Comparison of ENCODE assay signal across 12 mouse cellular contexts in genomic region chr5:115408110-115408509, GRCm38 (mm10). TPM values are rescaled to one million over a fixed set of nuclear protein-coding genes. Genes with fewer than 3 reads are reported as not detected.
DNase-seq lines count a peak whose midpoint lies in the region; ATAC-seq and TF ChIP-seq lines count a peak whose summit lies in the region.
"Had no signal": no experiment of that assay in that cellular context is flagged by ENCODE, and none has a peak within 500 bp of the region (broad histone marks: within the 10 kb centered on the region; RNA-seq: fewer than 3 reads in every experiment).

No protein-coding gene starts in this region.

- ATAC-seq in hindbrain, embryonic 11.5 days (ENCODE audit: low FRiP score), result peak; percentile 59; the same call in 1 of the 2 replicates
- no peak for ATAC-seq in hindbrain, embryonic 14.5 days (ENCODE audit: low FRiP score)
- no peak for ATAC-seq in heart, embryonic 13.5 days (ENCODE audit: extremely low read depth, insufficient number of reproducible peaks, low FRiP score, low TSS enrichment)

- no peaks in the 10 kb centered on the region for H3K36me3 ChIP-seq in hindbrain, embryonic 11.5 days (ENCODE audit: control insufficient read depth, insufficient read depth, low read length)
- H3K36me3 ChIP-seq in hindbrain, embryonic 14.5 days (replicated peaks; ENCODE audit: control insufficient read depth, insufficient read depth), result no peaks in the 10 kb centered on the region
- no peaks in the 10 kb centered on the region for H3K36me3 ChIP-seq in heart, embryonic 13.5 days
- H3K36me3 ChIP-seq: G1E had no signal

- no peak overlapping the region for H3K4me3 ChIP-seq in hindbrain, embryonic 11.5 days (ENCODE audit: low read depth, low read length)
- H3K4me3 ChIP-seq in hindbrain, embryonic 14.5 days (replicated peaks; ENCODE audit: low read length), result no peak overlapping the region
- H3K4me3 ChIP-seq in heart, embryonic 13.5 days, result peak overlapping the region; percentile 23; the same call in 1 of the 2 replicates
- H3K4me3 ChIP-seq in left cerebral cortex, adult 2 months, result no peak overlapping the region

- H3K4me2 ChIP-seq in hindbrain, embryonic 11.5 days (replicated peaks; ENCODE audit: low read depth, low read length), result no peak overlapping the region
- no peak overlapping the region; the same call in 1 of the 2 replicates for H3K4me2 ChIP-seq in hindbrain, embryonic 14.5 days (replicated peaks)
- peak overlapping the region; percentile 52 for H3K4me2 ChIP-seq in heart, embryonic 13.5 days

- TF ChIP-seq CTCF in left cerebral cortex, adult 2 months (IDR thresholded peaks at IDR 0.05), result no peak

- intact Hi-C loops in left cerebral cortex, adult 2 months (cut with DNase I), result no loop called here

- no peaks in the 10 kb centered on the region for H3K27me3 ChIP-seq in hindbrain, embryonic 11.5 days (ENCODE audit: control insufficient read depth, insufficient read depth, low read length)
- H3K27me3 ChIP-seq in hindbrain, embryonic 14.5 days (ENCODE audit: control insufficient read depth, insufficient read depth, low read length), result no peaks in the 10 kb centered on the region
- H3K27me3 ChIP-seq in heart, embryonic 13.5 days (replicated peaks), result peaks cover 19% of the 10 kb centered on the region

- no peak overlapping the region for H3K9ac ChIP-seq in hindbrain, embryonic 11.5 days (ENCODE audit: low read depth, low read length)
- no peak overlapping the region for H3K9ac ChIP-seq in hindbrain, embryonic 14.5 days
- H3K9ac ChIP-seq in heart, embryonic 13.5 days, result no peak overlapping the region

- no peaks in the 10 kb centered on the region for H3K9me3 ChIP-seq in hindbrain, embryonic 11.5 days (ENCODE audit: control insufficient read depth, low read length)
- no peaks in the 10 kb centered on the region for H3K9me3 ChIP-seq in hindbrain, embryonic 14.5 days (ENCODE audit: control insufficient read depth, low read length)
- no peaks in the 10 kb centered on the region for H3K9me3 ChIP-seq in heart, embryonic 13.5 days
- H3K9me3 ChIP-seq: G1E had no signal

- 31% methylated on average over 9 of the region's 9 CpGs for WGBS in hindbrain, embryonic 11.5 days
- WGBS in hindbrain, embryonic 14.5 days, result 32% methylated on average over 9 of the region's 9 CpGs
- 19% methylated on average over 9 of the region's 9 CpGs for WGBS in heart, embryonic 13.5 days

- 0 out of 2 replicates have a peak overlapping the region, but pooled peaks have one; percentile 36 for H3K27ac ChIP-seq in hindbrain, embryonic 11.5 days (ENCODE audit: low read depth, low read length)
- no peak overlapping the region for H3K27ac ChIP-seq in hindbrain, embryonic 14.5 days
- no peak overlapping the region for H3K27ac ChIP-seq in heart, embryonic 13.5 days (replicated peaks)
- no peak overlapping the region for H3K27ac ChIP-seq in left cerebral cortex, adult 2 months
- H3K27ac ChIP-seq: macrophage had no signal

- DNase-seq in hindbrain, embryonic 11.5 days (ENCODE audit: low spot score), result peak; percentile 63
- DNase-seq in hindbrain, embryonic 14.5 days (ENCODE audit: low spot score), result no peak
- DNase-seq in adrenal gland, postnatal 25 days, result peak; percentile 19
- DNase-seq in lung, postnatal 10 days, result peak; percentile 59
- DNase-seq in thymus, postnatal 36 days, result no peak
- DNase-seq in left cerebral cortex, adult 2 months (ENCODE audit: extremely low spot score in 1 of 2, low spot score in 2 of 2), result no peak
- no peak for DNase-seq in frontal cortex, postnatal 14 days (ENCODE audit: low spot score in 2 of 2)
- DNase-seq: cerebellum, adult 9-10 months had no signal

- peaks cover 13% of the 10 kb centered on the region; the same call in 1 of the 2 replicates for H3K4me1 ChIP-seq in hindbrain, embryonic 11.5 days (replicated peaks; ENCODE audit: control insufficient read depth, insufficient read depth, low read length)
- H3K4me1 ChIP-seq in hindbrain, embryonic 14.5 days (replicated peaks; ENCODE audit: control insufficient read depth, insufficient read depth, low read length), result peaks cover 20% of the 10 kb centered on the region
- peaks cover 17% of the 10 kb centered on the region for H3K4me1 ChIP-seq in heart, embryonic 13.5 days

RNA-seq across cellular contexts. Expression of gene Msi1, which starts 21.3 kb away (rescaled TPM):
- polyA plus RNA-seq in hindbrain, embryonic 11.5 days (2014; fragmentation: Nextera tagmentation; extraction: Ambion mirVana), result 136 and 141 TPM in 2 replicates
- polyA plus RNA-seq in hindbrain, embryonic 14.5 days (2014; fragmentation: Nextera tagmentation; extraction: Ambion mirVana), result 59.6 and 60.2 TPM in 2 replicates
- total RNA-seq in adrenal gland, postnatal 25 days (2021), result 15.3 and 20.8 TPM in 2 replicates
- polyA plus RNA-seq in heart, embryonic 13.5 days (2015; fragmentation: Nextera tagmentation; extraction: Ambion mirVana), result 3.7 and 4.1 TPM in 2 replicates
- total RNA-seq in left cerebral cortex, adult 2 months (2021), result 10 to 100 TPM; 46.1 to 51.8 TPM
- total RNA-seq: granulocyte monocyte progenitor cell, adult 5-6 weeks had no signal
- polyA plus RNA-seq: macrophage had no signal

RNA-seq across cellular contexts. Expression of gene Pla2g1b, which starts 58.0 kb away (rescaled TPM):
- polyA plus RNA-seq in hindbrain, embryonic 11.5 days (2014; fragmentation: Nextera tagmentation; extraction: Ambion mirVana), result 0.56 and 1.1 TPM in 2 replicates
- 0.67 TPM in 1 of 2 replicates, not detected in the other for polyA plus RNA-seq in hindbrain, embryonic 14.5 days (2014; fragmentation: Nextera tagmentation; extraction: Ambion mirVana)
- not detected in 2 replicates for total RNA-seq in adrenal gland, postnatal 25 days (2021)
- polyA plus RNA-seq in heart, embryonic 13.5 days (2015; fragmentation: Nextera tagmentation; extraction: Ambion mirVana), result 0.88 and 1.1 TPM in 2 replicates
- total RNA-seq in left cerebral cortex, adult 2 months (2021), result not detected
- total RNA-seq: G1E; granulocyte monocyte progenitor cell, adult 5-6 weeks had no signal
- polyA plus RNA-seq: macrophage had no signal

RNA-seq across cellular contexts. Expression of gene Cox6a1, which starts 59.3 kb away (rescaled TPM):
- polyA plus RNA-seq in hindbrain, embryonic 11.5 days (2014; fragmentation: Nextera tagmentation; extraction: Ambion mirVana), result 811 and 829 TPM in 2 replicates
- polyA plus RNA-seq in hindbrain, embryonic 14.5 days (2014; fragmentation: Nextera tagmentation; extraction: Ambion mirVana), result 1,199 and 1,253 TPM in 2 replicates
- 1,153 and 1,399 TPM in 2 replicates for total RNA-seq in adrenal gland, postnatal 25 days (2021)
- 1,395 and 1,520 TPM in 2 replicates for polyA plus RNA-seq in heart, embryonic 13.5 days (2015; fragmentation: Nextera tagmentation; extraction: Ambion mirVana)
- 100 to 1,000 TPM; 701 to 719 TPM for total RNA-seq in left cerebral cortex, adult 2 months (2021)

Comparison
In these comparisons a context has a peak if more than half of its experiments do, and no peak if none do; other contexts are left out.
1. DNase-seq: peak in hindbrain, embryonic 11.5 days (single experiment), adrenal gland, postnatal 25 days (single experiment) and lung, postnatal 10 days (single experiment); none in hindbrain, embryonic 14.5 days (single experiment), thymus, postnatal 36 days (0 of 2), left cerebral cortex, adult 2 months (0 of 2) and frontal cortex, postnatal 14 days (0 of 2).
2. RNA of gene Msi1, which starts 21.3 kb away (polyA plus RNA-seq): 136 to 141 TPM in hindbrain, embryonic 11.5 days and 59.6 to 60.2 TPM in hindbrain, embryonic 14.5 days; 3.7 to 4.1 TPM in heart, embryonic 13.5 days; every median in the first group is over 10 times any median in the second.